Mouse (Mus musculus) liver, embryonic 14.5 days (tissue): ENCODE measurements at regions not wholly inside any gene's neighbourhood (a gene's known extent, or its start where the extent isn't known, plus 50 kb on each side); places are given as distances from the start of the nearest gene placed in this dataset.

Source experiments
- CTCF ChIP-seq: IDR thresholded peaks from 2 replicates; pipeline ENCODE4 v1.5.1; 2016; ENCODE audit warnings: antibody characterized with exemption, low read depth, control low read depth
- EP300 ChIP-seq: IDR thresholded peaks from 2 replicates; pipeline ENCODE4 v1.6.1; 2016; ENCODE audit warnings: antibody characterized with exemption, low read depth

DNA sequence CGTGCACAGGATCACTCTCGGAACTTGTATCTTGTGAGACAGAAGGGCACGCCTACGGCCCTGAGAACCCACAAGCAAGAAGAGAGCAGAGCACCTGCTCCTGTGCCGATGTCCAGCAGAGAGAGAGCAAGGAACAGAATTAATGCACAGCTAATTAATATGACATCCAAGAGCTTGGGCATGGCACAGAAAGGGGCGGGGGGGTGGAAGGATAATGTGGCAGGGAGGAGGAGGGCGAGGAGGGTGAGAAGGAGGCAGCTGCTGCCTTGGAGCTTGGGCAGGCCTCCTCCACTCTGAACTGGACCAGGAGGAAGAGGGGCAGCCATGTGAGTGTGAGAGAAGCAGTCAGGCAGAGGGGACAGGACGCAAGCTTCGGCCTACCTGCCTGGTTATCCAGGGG lies 151.4 kb upstream of the Lemd2 start:
- no peak for TF ChIP-seq CTCF
- TF ChIP-seq EP300, result no peak
